Mouse (Mus musculus): ENCODE data around the gene Olfr519.

Olfr519 gene

DNA sequence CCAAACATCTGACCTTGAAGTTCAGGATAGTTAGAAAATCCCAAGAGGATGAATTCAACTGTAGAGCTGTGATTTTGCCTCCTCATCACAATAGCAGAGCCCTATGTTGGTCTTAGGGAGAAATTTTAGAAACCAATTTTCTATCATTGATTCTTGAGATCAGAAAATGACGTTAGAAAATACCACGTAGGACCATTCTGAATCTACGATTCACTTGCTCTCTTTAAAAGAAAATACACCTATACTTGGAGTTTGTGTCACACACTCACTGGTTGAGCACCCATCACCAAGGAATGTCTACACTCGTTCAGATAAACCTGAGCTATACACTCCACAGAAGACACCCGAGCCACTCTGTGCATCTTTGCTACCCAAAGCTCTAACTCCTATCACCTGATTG, at the start of gene Olfr519:
Gene Olfr519 (minus strand): TSS at position 101 of the 400 bp plus-strand sequence.
- no peak for DNase-seq (ENCODE audit: low spot score)

DNA sequence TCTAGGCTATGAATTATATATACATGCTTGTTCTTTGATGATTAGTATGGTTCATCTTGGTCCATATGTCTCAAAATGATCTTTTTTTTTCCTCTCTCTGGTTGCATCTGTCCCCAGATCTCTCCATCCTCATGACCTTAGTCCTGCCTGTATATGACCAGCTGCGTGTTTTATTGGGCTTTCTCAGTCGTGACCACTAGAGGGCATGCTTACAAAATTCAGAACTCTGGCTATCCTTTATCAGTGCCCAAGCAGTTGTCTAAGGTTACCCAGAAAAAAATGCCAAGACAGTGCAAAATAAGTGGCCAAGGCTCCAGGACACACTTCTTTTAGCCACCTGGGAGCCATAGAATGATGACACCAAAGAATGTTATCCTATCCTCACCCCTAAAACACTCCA, 49.8 kb upstream of the Olfr519 start:
- no peak for DNase-seq (ENCODE audit: low spot score)

- DNase-seq (ENCODE audit: low spot score) = no peak
Measured at GRCm38 (mm10) chr7:108941466-108941865, 47.2 kb upstream of the Olfr519 start.

DNA sequence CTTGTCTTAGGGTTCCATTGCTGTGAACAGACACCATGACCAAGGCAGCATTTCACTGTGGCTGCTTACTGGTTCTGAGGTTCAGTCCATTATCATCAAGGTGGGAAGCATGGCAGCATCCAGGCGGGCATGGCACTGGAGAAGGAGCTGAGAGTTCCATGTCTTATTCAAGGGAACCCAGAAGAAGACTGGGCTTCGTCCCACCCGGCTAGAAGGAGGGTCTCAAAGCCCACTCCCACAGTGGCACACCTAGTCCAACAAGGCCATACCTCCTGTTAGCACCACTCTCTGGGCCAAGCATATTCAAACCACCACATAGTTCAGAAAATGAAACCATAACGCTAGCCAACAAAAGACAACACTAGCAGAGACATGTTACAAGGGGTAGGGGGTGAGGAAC, 42.4 kb upstream of the Olfr519 start:
- no peak for DNase-seq (ENCODE audit: low spot score)

DNA sequence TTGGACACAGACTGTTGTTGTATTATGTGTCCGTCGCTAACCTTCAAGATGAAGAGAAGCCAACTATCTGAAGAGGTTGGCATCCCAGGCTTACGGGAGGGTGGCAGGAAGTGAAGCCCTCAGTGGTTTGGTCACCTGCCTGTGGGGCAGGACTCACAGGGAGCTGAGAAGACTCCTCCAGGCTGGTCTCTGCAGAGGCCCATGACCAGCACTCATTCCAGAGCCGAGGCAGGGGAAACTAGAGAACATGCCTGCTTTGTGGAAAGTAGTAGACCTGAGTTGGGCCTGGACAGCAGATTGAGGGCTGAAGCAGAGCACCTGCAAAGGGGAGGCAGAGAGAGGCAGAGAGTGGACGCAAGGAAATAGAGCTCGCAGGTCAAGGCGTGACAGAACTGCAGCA, 41.2 kb upstream of the Olfr519 start:
- DNase-seq (ENCODE audit: low spot score) = no peak

GRCm38 (mm10) chr7:108934836-108935235, 40.6 kb upstream of the Olfr519 start:
- DNase-seq (ENCODE audit: low spot score) = no peak

DNA sequence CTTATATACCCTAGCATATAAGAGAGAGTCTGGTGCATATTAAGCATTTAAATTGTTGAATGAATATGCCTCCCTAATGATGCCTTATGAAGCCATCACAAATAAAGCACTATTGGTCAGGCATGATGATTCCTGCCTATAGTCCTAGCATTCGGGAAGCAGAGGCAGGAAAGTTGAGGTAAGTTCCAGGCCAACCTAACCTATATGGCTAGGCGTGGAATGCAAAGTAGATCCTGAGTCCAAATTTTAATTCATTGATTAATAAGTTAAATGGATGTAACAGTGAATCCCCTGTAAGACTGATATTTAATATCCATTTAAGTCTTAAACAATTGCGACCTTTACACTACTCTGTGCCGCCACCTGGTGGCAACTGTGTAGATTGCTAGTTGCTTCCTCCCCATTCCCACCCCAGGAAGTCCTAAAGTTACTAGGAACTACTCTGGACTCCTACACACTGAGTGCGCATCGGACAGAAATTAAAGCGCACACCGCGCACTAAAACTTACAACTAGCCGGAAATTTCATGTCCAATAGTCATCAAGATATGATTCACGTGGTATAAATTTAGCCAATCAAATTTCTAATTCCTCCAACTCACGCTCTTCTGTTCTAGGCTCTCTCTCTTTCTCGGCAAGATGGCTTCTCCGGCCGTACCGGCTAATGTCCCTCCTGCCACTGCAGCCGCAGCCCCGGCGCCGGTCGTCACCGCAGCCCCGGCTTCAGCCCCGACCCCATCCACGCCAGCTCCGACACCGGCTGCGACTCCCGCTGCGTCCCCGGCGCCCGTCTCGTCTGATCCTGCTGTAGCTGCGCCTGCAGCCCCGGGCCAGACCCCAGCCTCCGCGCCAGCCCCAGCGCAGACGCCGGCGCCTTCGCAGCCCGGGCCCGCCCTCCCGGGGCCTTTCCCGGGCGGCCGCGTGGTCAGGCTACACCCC, 39.8 kb upstream of the Olfr519 start, which contains the start of gene Eif3f:
Gene Eif3f (plus strand): TSS at position 624 of the 938 bp plus-strand sequence.
- peak; percentile 91 for DNase-seq (ENCODE audit: low spot score)

DNA sequence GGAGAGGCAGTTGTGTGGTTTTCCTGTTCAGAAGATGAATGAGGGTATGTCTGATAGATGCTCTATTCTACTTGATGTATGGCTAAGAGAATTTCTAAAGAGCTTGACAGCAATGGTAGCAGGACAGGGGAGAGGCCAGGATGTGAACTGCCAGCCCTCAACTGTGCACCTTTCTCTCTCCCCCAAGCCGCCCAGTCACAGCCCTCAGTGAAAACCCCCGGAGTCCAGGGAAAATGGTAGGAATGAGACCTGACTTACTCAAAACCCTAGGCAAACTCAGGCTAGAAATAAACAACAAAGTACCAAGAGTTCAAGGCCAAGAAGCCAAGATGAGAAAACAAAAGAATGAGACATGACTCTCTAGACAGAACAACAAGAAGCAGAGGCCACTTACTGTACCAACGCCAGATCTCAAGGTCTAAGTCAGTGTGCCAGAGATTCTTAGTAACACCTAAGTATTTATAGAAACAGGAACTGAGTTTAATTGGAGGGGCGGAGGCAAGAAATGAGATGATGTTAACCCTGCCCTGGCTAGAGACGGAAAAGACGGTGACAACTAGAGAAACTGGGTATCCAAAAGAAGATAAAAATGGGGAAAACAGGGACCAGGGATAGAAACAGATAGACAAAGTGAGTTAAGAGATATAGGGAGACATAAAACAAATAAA, 35.6 kb upstream of the Olfr519 start, which contains the start of gene Nlrp10:
Gene Nlrp10 (minus strand): TSS at position 453 of the 668 bp plus-strand sequence.
- DNase-seq (ENCODE audit: low spot score) = no peak

DNA sequence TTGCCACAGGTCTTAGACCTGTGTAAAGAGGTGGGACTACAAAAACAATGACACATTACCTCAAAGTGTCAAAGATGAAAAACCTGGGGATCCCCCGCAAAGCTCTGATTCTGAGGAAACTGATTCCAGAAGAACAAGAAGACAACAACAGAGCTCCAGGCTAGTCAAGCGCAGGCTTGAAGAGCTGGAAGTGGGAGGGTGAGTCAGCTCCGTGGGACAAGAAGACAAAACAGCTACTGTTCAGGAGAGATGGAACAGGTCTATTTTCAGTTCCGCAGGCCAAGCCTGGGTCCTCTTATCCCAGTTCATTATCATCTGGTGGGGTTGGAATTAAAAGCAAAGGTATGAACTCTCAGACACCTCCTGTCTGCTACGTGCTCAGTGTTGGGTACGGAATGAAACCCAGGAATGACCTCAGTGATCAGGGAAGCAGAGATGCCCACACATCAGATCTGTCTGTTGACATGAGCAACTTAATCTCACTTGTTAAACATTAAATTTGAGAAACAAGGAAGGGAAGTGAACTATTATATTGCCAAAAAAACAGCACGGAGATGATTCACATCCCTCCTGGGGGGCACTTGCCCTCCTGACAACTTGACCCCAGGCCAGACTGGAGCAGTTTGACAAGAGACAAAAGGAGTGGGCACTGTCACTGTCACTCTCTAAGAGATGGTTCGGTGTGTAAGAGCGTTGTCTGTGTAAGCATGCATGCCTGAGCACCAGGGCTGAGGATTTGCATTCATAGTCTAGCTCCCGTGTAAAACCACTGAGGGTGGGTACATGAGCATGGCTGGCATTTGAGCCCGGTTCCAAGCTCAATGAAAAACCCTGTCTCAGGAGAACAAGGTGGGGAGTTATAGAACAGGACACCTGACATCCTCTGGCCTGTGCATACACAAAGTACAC, 34.3 kb upstream of the Olfr519 start:
- DNase-seq (ENCODE audit: low spot score) = no peak

DNA sequence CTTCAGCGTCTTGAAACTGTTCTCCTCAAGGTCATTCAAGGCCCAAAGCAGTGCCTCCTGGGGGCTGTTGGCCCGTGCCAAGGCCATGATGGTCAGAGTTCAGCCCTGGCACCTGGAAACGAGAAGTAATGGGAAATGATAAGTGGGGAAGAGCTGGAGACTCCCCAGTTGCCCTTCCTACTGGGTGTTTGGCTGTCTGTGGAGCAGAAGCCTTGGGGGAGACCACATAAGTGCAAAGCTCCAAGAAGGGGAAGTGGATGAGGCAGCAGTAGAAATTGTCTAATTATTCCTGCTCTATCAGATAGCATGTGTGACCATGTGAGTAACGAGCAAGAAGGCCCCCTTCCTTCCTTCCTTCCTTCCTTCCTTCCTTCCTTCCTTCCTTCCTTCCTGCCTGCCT, 32.8 kb upstream of the Olfr519 start:
- no peak for DNase-seq (ENCODE audit: low spot score)

- DNase-seq (ENCODE audit: low spot score) = no peak
Measured at GRCm38 (mm10) chr7:108903969-108904368, 9.7 kb upstream of the Olfr519 start.

- no peak for DNase-seq (ENCODE audit: low spot score)
Measured at GRCm38 (mm10) chr7:108884906-108885305, 9.3 kb downstream of the Olfr519 start, which contains the start of gene Olfr518. Olfr518 (minus strand) TSS chr7:108885006.

DNA sequence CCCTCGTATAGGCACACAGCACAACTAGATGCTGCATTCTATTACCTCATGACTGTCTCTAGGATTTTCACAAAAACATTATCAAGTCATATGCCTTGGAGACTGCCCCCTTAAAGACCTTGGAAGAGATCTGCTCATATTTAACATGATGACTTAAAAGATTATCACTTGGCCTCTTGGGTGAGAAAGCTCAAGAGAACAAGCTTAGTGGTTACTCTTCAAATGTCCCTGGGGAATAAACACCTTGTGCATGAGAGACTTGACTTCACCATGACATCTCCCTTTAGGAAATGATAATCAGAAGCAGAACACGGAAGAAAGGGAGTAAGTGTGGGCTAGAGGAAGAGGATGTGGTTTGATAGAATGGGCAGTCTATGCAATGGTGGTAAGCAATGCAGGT, 21.9 kb downstream of the Olfr519 start, which contains the start of gene Olfr517:
Gene Olfr517 (minus strand): TSS at position 101 of the 400 bp plus-strand sequence.
- DNase-seq (ENCODE audit: low spot score) = no peak

- no peak for DNase-seq (ENCODE audit: low spot score)
Measured at GRCm38 (mm10) chr7:108850429-108850828, 43.8 kb downstream of the Olfr519 start, which contains the start of gene Olfr516. Olfr516 (minus strand) TSS chr7:108850529.

Measured in ovary, postnatal 36 days (tissue).